ENCODE assay signal across 9 mouse cellular contexts in genomic region chr7:116306601-116307000, GRCm38 (mm10). TPM values are rescaled to one million over a fixed set of nuclear protein-coding genes. Genes with fewer than 3 reads are reported as not detected.
A peak's percentile ranks its signal among the peaks of the same experiment; 100 is the strongest.
DNase-seq lines count a peak whose midpoint lies in the region; ATAC-seq and TF ChIP-seq lines count a peak whose summit lies in the region.
"Had no signal": no experiment of that assay in that cellular context is flagged by ENCODE, and none has a peak within 500 bp of the region (broad histone marks: within the 10 kb centered on the region; RNA-seq: fewer than 3 reads in every experiment).

No protein-coding gene starts in this region.

- no peak overlapping the region; the same call in 1 of the 2 replicates for H3K9ac ChIP-seq in hindbrain, embryonic 11.5 days (ENCODE audit: low read depth, low read length)

- 12% methylated on average over 5 of the region's 5 CpGs for WGBS in hindbrain, embryonic 11.5 days

- no peaks in the 10 kb centered on the region for H3K27me3 ChIP-seq in E14TG2a.4 (ENCODE audit: insufficient read depth, low read length)
- no peaks in the 10 kb centered on the region for H3K27me3 ChIP-seq in hindbrain, embryonic 11.5 days (ENCODE audit: control insufficient read depth, insufficient read depth, low read length)

- intact Hi-C loops in gastrocnemius, adult 2 months (cut with DNase I) = no loop called here
- intact Hi-C loops in left cerebral cortex, postnatal 4 days (cut with DNase I) = loop anchor here (5.0 kb wide), 1 partner anchor 59 kb away; no protein-coding TSS in a partner anchor

- no peak for TF ChIP-seq CTCF in gastrocnemius, adult 2 months (IDR thresholded peaks at IDR 0.05)
- TF ChIP-seq CTCF in E14TG2a.4 (conservative IDR thresholded peaks at IDR 0.05; ENCODE audit: low read length) = no peak

- H3K9me3 ChIP-seq in E14TG2a.4 (ENCODE audit: low read length) = no peaks in the 10 kb centered on the region
- no peaks in the 10 kb centered on the region for H3K9me3 ChIP-seq in hindbrain, embryonic 11.5 days (ENCODE audit: control insufficient read depth, low read length)

- H3K36me3 ChIP-seq in E14TG2a.4 (ENCODE audit: insufficient read depth, low read length) = peaks cover 13% of the 10 kb centered on the region
- H3K36me3 ChIP-seq in hindbrain, embryonic 11.5 days (ENCODE audit: control insufficient read depth, insufficient read depth, low read length) = no peaks in the 10 kb centered on the region

- ATAC-seq in hindbrain, embryonic 11.5 days (ENCODE audit: low FRiP score) = 0 out of 2 replicates have a peak, but pooled peaks have one; percentile 4
- 0 out of 2 replicates have a peak, but pooled peaks have one; percentile 2 for ATAC-seq in megakaryocyte-erythroid progenitor cell, adult 5-6 weeks (replicated peaks; ENCODE audit: low FRiP score, low TSS enrichment, poor library complexity, severe bottlenecking)
- ATAC-seq in megakaryocyte progenitor cell, adult 5-6 weeks (replicated peaks; ENCODE audit: poor library complexity) = no peak

- no peak overlapping the region for H3K27ac ChIP-seq in gastrocnemius, adult 2 months
- no peak overlapping the region for H3K27ac ChIP-seq in hindbrain, embryonic 11.5 days (ENCODE audit: low read depth, low read length)

- H3K4me1 ChIP-seq in E14TG2a.4 (replicated peaks; ENCODE audit: low read depth, low read length) = peaks cover 46% of the 10 kb centered on the region
- peaks cover 8% of the 10 kb centered on the region for H3K4me1 ChIP-seq in hindbrain, embryonic 11.5 days (replicated peaks; ENCODE audit: control insufficient read depth, insufficient read depth, low read length)

- peak overlapping the region; percentile 98 for H3K4me2 ChIP-seq in hindbrain, embryonic 11.5 days (replicated peaks; ENCODE audit: low read depth, low read length)

- DNase-seq in gastrocnemius, adult 2 months = no peak
- no peak for DNase-seq in gastrocnemius, postnatal 25 days
- DNase-seq in hindbrain, embryonic 11.5 days (ENCODE audit: low spot score) = no peak
- DNase-seq in embryo, embryonic 9.5 days (ENCODE audit: extremely low spot score) = no peak
- DNase-seq in left cerebral cortex, postnatal 4 days = no peak
- DNase-seq: thymus, postnatal 4 days had no signal

- peak overlapping the region; percentile 78 for H3K4me3 ChIP-seq in gastrocnemius, adult 2 months
- H3K4me3 ChIP-seq in E14TG2a.4 (replicated peaks; ENCODE audit: low read length) = peak overlapping the region; percentile 97
- H3K4me3 ChIP-seq in hindbrain, embryonic 11.5 days (ENCODE audit: low read depth, low read length) = peak overlapping the region; percentile 74

RNA-seq across cellular contexts. Expression of gene Plekha7, which starts 1.6 kb away (rescaled TPM):
- total RNA-seq in gastrocnemius, adult 2 months (2021) = 1 to 10 TPM; 1.0 to 1.4 TPM
- total RNA-seq in gastrocnemius, postnatal 25 days (2021) = 1 to 10 TPM; 1.4 to 1.7 TPM
- polyA plus RNA-seq in hindbrain, embryonic 11.5 days (2014; fragmentation: Nextera tagmentation; extraction: Ambion mirVana) = 8.4 and 8.8 TPM in 2 replicates
- total RNA-seq in megakaryocyte-erythroid progenitor cell, adult 5-6 weeks (2014; fragmentation: Nextera tagmentation) = 0.82 and 1.6 TPM in 2 replicates
- total RNA-seq in megakaryocyte-erythroid progenitor cell, adult 5-6 weeks (2017) = 0.42 and 0.72 TPM in 2 replicates
- 0.12 and 0.62 TPM in 2 replicates for total RNA-seq in megakaryocyte progenitor cell, adult 5-6 weeks (2015)
- total RNA-seq in megakaryocyte progenitor cell, adult 5-6 weeks (2017) = 0.42 and 0.88 TPM in 2 replicates
- total RNA-seq in left cerebral cortex, postnatal 4 days (2021) = 10 to 100 TPM; 13.7 to 16.1 TPM

RNA-seq across cellular contexts. Expression of gene Rps13, which starts 27.4 kb away (rescaled TPM):
- 100 to 1,000 TPM; 247 to 325 TPM for total RNA-seq in gastrocnemius, adult 2 months (2021)
- 100 to 1,000 TPM; 232 to 233 TPM for total RNA-seq in gastrocnemius, postnatal 25 days (2021)
- polyA plus RNA-seq in hindbrain, embryonic 11.5 days (2014; fragmentation: Nextera tagmentation; extraction: Ambion mirVana) = 749 and 752 TPM in 2 replicates
- 3,141 and 3,255 TPM in 2 replicates for total RNA-seq in megakaryocyte-erythroid progenitor cell, adult 5-6 weeks (2014; fragmentation: Nextera tagmentation)
- 4,519 and 5,406 TPM in 2 replicates for total RNA-seq in megakaryocyte-erythroid progenitor cell, adult 5-6 weeks (2017)
- 1,937 and 1,943 TPM in 2 replicates for total RNA-seq in megakaryocyte progenitor cell, adult 5-6 weeks (2015)
- total RNA-seq in megakaryocyte progenitor cell, adult 5-6 weeks (2017) = 3,821 and 3,826 TPM in 2 replicates
- total RNA-seq in left cerebral cortex, postnatal 4 days (2021) = 100 to 1,000 TPM; 355 to 388 TPM

Comparison
In these comparisons a context has a peak if more than half of its experiments do, and no peak if none do; other contexts are left out.
1. RNA of gene Plekha7, which starts 1.6 kb away (total RNA-seq): 13.7 to 16.1 TPM in left cerebral cortex, postnatal 4 days; 1.4 to 1.7 TPM in gastrocnemius, postnatal 25 days, 0.42 to 1.6 TPM in megakaryocyte-erythroid progenitor cell, adult 5-6 weeks, 1.0 to 1.4 TPM in gastrocnemius, adult 2 months and 0.12 to 0.88 TPM in megakaryocyte progenitor cell, adult 5-6 weeks; every median in the first group is over 4 times any median in the second.
2. RNA of gene Rps13, which starts 27.4 kb away (total RNA-seq): 3,141 to 5,406 TPM in megakaryocyte-erythroid progenitor cell, adult 5-6 weeks and 1,937 to 3,826 TPM in megakaryocyte progenitor cell, adult 5-6 weeks; 355 to 388 TPM in left cerebral cortex, postnatal 4 days, 247 to 325 TPM in gastrocnemius, adult 2 months and 232 to 233 TPM in gastrocnemius, postnatal 25 days; every median in the first group is over 4 times any median in the second.
3. Peak in every context shown above with its lines, with median percentiles within 50 percentile points of each other: H3K4me3 ChIP-seq.